Mouse (Mus musculus) adrenal gland, postnatal 25 days (tissue): ENCODE data around the gene Caln1. TPM values are rescaled to one million over a fixed set of nuclear protein-coding genes. Genes with fewer than 3 reads are reported as not detected.
A peak's percentile ranks its signal among the peaks of the same experiment; 100 is the strongest.

Experiments used
- DNase-seq: peaks from one replicate; pipeline ENCODE4 v3.0.0; 2021; ENCODE audit warnings: mixed read lengths
- total RNA-seq: library from RNA; stranded (reverse); gene quantifications from 2 replicates; pipeline ENCODE4 v1.2.3, GENCODE M21; 2021

The Caln1 gene
- total RNA-seq, 1 experiment from 2014 or later, result 56.7 TPM

DNA sequence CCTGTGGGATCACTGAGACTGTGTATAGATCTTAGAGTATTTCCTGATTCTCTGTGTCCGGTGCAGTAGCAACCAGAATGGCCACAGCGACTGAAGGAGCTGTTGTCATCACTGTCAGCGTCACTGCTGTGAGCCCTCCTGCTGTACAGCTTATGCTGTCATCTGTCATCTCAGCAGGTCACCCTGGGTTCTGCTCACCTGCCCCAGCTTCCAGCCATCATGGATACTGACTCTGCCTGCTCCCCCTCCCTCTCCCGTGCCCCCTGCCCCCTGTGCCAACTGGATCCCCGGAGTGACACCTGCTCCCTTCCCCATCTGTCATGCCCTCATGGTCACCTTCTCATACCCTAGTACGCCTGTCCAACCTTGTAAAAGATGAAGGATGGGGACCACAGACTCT is 332.5 kb downstream of the Caln1 start:
- DNase-seq, result no peak

DNA sequence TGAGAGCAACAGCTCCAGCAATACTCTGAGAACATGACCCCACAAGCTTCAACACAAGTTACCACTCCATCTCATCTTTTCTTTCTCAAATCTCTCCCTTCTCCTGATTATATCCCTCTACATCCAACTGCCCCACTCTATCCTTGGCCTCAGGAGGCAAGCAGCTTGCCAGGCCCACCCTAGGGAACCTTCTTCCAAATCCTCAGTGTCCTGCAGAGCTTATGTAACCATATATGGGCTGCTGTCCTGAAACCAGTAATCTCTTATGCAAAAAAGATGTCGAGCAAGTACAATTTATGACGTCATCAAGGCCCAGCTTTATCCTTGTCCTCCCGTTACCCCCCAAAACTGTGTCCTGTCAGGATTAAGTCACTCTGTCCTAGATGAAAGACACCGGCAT is 333.1 kb downstream of the Caln1 start:
- no peak for DNase-seq

DNA sequence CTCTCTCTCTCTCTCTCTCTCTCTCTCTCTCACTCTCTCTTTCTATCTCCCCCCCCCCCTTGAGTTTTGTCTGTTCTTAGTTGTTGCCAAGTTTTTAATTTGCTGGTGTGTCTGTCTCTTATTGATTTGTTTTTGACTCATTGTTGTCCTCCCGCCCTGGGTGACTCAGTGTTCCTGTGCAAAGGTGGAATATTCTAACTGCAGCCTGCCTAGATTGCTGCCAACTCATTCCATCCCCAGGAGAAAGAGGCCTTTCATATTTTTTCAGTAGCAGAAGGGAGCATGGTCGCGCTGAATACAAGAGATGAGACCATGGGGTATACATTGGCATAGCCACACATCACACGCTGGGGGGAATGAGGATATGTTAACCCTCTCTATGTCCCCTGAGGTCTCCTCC is 335.6 kb downstream of the Caln1 start:
- no peak for DNase-seq

DNA sequence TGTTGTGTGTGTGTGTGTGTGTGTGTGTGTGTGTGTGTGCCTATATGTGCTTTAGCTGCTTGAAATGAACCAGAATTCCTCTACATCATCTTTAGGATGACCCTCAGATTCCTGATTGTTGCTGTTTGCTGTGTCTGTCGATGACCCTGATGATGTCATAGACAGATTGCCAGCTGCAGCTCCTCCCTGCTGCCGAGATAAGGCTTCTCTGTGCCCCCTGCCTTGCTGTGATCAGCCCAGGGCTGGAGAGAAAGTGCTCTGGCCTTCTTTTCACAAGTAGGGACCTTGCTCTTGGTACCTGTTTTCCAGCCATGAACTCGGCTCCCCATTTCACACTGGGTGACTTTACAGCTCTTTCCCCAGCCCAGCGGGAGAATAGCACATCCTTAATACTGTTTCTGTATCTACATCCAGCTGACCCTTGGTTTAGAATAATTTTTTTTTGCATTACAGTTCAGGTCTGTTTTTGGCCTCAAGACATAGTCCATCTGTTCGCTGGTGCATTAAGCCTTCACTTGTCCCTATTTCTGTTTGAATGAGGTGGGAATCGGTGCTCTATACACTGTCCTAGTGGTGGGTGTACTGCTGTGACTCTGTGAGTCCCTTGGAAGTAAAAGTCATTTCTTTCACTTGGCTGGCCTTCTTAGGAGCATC is 337.1 kb downstream of the Caln1 start:
- DNase-seq, result no peak

- DNase-seq, result no peak
Observed at GRCm38 (mm10) chr5:130707755-130708154, 338.5 kb downstream of the Caln1 start.

DNA sequence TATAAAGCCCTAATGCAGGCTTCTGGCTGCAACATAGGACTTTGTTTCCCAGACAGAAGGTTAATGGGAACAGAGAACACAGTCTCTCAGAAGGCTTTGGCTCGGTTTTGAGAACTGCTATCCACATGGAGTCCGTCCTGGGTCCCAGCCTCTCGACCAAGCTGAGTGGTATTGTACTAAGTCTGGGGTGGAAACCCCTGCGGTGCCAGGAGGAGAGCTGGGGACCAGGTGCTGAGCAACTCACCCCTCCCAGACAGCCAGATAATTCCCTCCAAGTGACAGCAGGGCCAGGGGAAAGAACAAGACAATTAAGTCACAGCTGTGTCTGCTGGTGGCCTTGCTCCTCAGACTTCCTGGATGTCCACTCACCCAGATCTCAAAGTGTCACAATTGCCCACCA is 339.4 kb downstream of the Caln1 start:
- no peak for DNase-seq

GRCm38 (mm10) chr5:130711643-130712042 is 342.4 kb downstream of the Caln1 start:
- no peak for DNase-seq

DNA sequence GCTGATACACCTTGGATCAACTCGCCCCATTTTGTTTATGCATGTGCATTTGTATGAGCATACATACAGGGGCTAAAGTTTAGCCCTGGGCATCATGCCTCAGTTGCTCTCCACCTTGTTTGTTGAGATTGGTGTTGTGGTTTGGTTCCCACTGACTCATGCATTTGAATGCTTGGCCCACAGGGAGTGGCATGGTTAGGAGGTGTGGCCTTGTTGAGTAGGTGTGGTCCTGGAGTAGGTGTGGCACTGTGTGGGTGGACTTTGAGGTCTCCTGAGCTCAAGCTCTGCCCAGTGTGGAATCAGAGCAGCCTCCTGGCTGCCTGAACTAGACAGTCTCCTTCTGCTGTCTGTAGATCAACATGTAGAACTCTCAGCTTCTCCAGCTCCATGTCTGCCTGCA is 343.0 kb downstream of the Caln1 start:
- DNase-seq, result no peak

DNA sequence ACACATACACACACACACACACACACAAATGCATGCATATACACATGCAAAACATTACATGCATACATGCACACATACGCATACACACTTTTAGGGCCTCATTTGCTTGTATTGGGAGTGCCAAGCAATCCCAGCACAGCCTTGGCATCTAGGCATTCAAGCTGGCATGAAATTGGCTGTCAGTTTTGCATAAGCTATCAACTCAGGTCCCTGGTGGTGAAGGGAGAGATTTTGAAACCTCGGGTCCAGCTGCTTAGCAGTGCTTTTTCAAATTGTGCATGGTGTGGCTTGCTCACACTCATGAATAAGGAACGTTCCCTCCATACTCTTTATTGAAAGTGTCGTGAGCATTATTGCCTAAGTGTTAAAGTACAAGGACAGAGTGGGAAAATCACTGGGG is 345.9 kb downstream of the Caln1 start:
- no peak for DNase-seq

DNA sequence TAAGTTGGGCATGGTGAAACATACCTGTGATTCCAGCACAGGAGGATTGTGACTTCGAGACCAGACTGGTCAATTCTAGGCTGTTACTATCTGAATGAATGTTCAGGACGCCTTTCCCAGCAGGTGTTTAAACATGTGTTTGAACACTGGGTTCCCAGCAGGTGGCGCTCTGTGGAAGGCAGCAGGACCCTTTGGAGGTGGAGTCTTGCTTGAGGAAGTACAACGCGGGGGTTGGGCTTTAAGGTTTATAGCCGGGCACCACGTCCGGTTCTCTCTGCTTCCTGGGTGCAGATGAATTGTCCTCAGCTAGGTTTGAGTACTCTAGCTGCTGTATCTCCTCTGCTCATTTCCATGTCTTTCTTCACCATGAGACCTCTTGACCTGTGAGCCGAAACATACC is 349.1 kb downstream of the Caln1 start:
- DNase-seq, result peak; percentile 58

GRCm38 (mm10) chr5:130742171-130742570 is 372.9 kb downstream of the Caln1 start:
- DNase-seq, result no peak

DNA sequence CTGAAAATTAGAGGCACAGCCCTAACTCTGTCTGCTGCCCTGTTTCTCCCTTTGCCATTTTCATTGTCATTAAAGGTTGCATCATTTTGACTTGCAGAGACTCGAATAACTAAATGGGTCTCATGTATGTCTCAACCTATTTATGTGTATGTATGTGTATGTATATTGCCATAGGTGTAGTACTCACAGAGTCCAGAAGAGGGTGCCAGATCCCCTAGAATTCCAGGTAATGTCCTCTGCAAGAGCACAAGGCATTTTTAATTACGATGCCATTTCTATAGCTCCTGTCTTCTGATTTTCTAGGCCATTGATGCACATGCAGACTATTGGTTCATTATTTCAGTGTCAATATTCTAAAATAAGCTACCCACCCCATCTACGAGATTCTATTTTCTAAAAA is 388.3 kb downstream of the Caln1 start:
- no peak for DNase-seq

GRCm38 (mm10) chr5:130765784-130766183 is 396.5 kb downstream of the Caln1 start:
- no peak for DNase-seq

- DNase-seq, result no peak
Observed at GRCm38 (mm10) chr5:130771061-130771741, 401.9 kb downstream of the Caln1 start.

DNA sequence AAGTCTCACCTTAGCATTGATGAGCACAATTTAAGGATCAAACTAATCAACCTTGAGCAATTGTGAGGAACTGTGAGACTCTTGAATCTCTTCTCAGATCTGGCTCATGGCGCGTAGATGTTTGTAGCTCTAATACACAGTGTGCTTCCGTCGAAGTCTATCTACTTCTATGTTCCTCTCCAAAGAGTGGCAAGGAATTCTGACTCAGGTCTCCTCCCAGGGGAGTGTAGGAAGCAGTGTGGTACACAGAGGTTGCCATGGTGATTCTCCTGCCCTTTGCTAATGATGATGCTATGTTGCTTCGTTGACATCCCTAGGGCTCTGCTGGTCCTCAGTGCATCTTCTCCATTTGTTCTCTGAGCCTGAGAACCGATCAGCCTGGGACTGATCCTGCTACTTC is 403.2 kb downstream of the Caln1 start:
- no peak for DNase-seq

GRCm38 (mm10) chr5:130774946-130775345 is 405.7 kb downstream of the Caln1 start:
- no peak for DNase-seq

- DNase-seq, result no peak
Observed at GRCm38 (mm10) chr5:130792755-130793452, 423.6 kb downstream of the Caln1 start.

DNA sequence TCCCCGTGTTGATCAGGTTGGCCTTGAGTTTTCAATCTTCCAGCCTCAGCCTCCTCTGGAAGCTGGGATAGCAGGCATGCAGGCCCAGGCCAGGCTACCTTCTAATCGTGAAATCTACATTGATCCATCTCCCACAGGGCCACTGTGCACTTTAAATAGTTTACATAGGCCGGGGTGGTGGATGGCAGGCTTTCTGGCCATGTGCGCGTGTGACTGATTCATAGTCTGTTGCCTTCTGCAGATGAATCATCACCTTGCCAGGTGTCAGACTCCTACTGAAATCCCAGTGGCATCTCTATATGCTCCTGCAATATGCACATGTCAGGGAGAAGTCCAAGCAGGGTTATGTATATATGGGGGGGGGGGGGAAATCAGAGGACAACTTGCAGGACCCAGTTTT is 428.5 kb downstream of the Caln1 start:
- no peak for DNase-seq

DNA sequence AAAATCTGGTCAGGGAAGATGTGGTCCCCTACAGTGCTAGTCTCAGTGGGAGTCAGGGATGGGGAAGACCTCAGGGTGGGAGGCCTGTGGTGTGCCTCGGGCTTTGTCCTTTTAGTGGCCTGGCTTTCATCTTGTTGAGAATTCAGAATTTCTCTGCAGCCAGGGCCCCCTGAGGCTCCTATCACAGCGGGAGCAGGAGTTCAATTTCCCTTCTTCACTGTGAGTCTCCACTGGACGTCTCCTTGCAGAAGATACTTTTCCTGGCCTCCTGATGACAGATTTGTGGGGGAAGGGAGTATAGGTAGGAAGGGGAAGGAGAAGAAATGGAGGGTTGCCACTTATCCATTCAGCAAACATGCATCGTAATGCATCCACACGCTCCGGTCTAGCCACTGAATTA is 441.1 kb downstream of the Caln1 start:
- no peak for DNase-seq

GRCm38 (mm10) chr5:130810846-130811245 is 441.6 kb downstream of the Caln1 start:
- no peak for DNase-seq

- peak; percentile 64 for DNase-seq
Observed at GRCm38 (mm10) chr5:130811266-130811665, 442.0 kb downstream of the Caln1 start.

- no peak for DNase-seq
Observed at GRCm38 (mm10) chr5:130811966-130812365, 442.7 kb downstream of the Caln1 start.

DNA sequence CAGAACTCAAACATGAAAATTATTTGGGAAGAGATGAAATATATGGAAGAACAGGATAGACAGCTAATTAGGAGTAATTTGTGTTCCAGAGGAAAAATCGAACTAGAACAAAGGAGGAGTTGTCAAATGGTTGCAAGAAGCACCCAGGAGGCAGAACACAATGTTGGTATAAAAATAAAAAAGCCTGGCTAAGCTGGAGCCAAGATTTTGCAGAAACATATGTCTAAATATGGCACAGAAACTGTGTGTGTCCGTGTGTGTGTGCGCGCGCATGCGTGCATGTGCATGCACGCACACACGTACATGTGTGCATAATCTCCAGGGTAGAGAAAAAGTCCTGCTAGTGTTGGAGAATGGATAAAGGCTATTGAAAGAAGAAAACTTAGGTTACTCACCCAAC is 443.3 kb downstream of the Caln1 start:
- DNase-seq, result no peak

DNA sequence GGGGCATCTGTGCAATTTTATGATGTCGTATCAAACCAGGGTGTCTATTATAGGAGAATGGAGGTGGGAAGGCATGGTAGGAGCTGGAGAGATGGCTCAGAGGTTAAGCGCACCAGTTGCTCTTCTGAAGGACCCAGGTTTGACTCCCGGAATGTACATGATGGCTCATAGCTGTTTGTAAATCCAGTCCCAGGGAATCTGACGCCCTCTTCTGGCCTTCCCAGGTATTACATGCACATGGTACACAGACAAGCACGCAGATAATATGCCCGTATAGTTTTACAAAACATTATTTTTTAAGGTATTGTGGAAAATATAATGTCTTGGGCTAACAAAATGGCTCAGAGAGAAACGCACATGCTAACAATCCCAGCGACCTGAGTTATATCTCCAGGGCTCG is 443.8 kb downstream of the Caln1 start:
- no peak for DNase-seq
